Mouse (Mus musculus) urinary bladder, postnatal 25 days (tissue): ENCODE results near the gene Nsg2.
"Not testable (repeated sequence)": the region's sequence is repeated elsewhere in the genome, so short reads cannot be mapped to it uniquely, and the experiment has no call there.

Experiments used
- DNase-seq: peaks from one replicate; pipeline ENCODE4 v3.0.0; 2022; ENCODE audit warnings: low spot score

Gene Nsg2

GRCm38 (mm10) chr11:32000281-32000680 lies at the start of gene Nsg2:
Nsg2 (plus strand) TSS chr11:32000463.
- peak; percentile 48 for DNase-seq

- DNase-seq, result no peak
Measured at GRCm38 (mm10) chr11:31960071-31960470, 40.2 kb upstream of the Nsg2 start.

GRCm38 (mm10) chr11:31963993-31964392 lies 36.3 kb upstream of the Nsg2 start:
- no peak for DNase-seq

GRCm38 (mm10) chr11:31965256-31966134 lies 34.8 kb upstream of the Nsg2 start, which contains the start of gene 4930524B15Rik:
4930524B15Rik (plus strand) TSS chr11:31965592.
- no peak for DNase-seq

GRCm38 (mm10) chr11:31974132-31974531 lies 26.1 kb upstream of the Nsg2 start:
- no peak for DNase-seq

- DNase-seq, result no peak
Measured at GRCm38 (mm10) chr11:31974826-31975225, 25.4 kb upstream of the Nsg2 start.

GRCm38 (mm10) chr11:31975678-31976077 lies 24.6 kb upstream of the Nsg2 start:
- DNase-seq, result no peak

GRCm38 (mm10) chr11:31976137-31976536 lies 24.1 kb upstream of the Nsg2 start:
- no peak for DNase-seq

GRCm38 (mm10) chr11:31980089-31980488 lies 20.2 kb upstream of the Nsg2 start:
- DNase-seq, result not testable (repeated sequence)

- no peak for DNase-seq
Measured at GRCm38 (mm10) chr11:31981830-31982229, 18.4 kb upstream of the Nsg2 start.

GRCm38 (mm10) chr11:31982247-31982943 lies 17.9 kb upstream of the Nsg2 start:
- not testable (repeated sequence) for DNase-seq

- DNase-seq, result no peak
Measured at GRCm38 (mm10) chr11:31983249-31983648, 17.0 kb upstream of the Nsg2 start.

GRCm38 (mm10) chr11:31984786-31985185 lies 15.5 kb upstream of the Nsg2 start:
- no peak for DNase-seq

- DNase-seq, result no peak
Measured at GRCm38 (mm10) chr11:31992535-31992934, 7.7 kb upstream of the Nsg2 start.

- DNase-seq, result no peak
Measured at GRCm38 (mm10) chr11:31999716-32000115, 547 bp upstream of the Nsg2 start.

- no peak for DNase-seq
Measured at GRCm38 (mm10) chr11:32001181-32001910, 1.1 kb downstream of the Nsg2 start.

GRCm38 (mm10) chr11:32002670-32003072 lies 2.4 kb downstream of the Nsg2 start:
- DNase-seq, result no peak

- DNase-seq, result not testable (repeated sequence)
Measured at GRCm38 (mm10) chr11:32008049-32008448, 7.8 kb downstream of the Nsg2 start.

- no peak for DNase-seq
Measured at GRCm38 (mm10) chr11:32008852-32009251, 8.6 kb downstream of the Nsg2 start.

GRCm38 (mm10) chr11:32009961-32010662 lies 9.8 kb downstream of the Nsg2 start:
- DNase-seq, result no peak

- DNase-seq, result no peak
Measured at GRCm38 (mm10) chr11:32010663-32010970, 10.4 kb downstream of the Nsg2 start.
